Mouse (Mus musculus): ENCODE results near the gene Usp33. TPM values are rescaled to one million over a fixed set of nuclear protein-coding genes. Genes with fewer than 3 reads are reported as not detected.
"Not testable (repeated sequence)": the region's sequence is repeated elsewhere in the genome, so short reads cannot be mapped to it uniquely, and the experiment has no call there.

Usp33 gene
- polyA plus RNA-seq, 1 experiment from 2014 or later: 33.0 TPM

DNA sequence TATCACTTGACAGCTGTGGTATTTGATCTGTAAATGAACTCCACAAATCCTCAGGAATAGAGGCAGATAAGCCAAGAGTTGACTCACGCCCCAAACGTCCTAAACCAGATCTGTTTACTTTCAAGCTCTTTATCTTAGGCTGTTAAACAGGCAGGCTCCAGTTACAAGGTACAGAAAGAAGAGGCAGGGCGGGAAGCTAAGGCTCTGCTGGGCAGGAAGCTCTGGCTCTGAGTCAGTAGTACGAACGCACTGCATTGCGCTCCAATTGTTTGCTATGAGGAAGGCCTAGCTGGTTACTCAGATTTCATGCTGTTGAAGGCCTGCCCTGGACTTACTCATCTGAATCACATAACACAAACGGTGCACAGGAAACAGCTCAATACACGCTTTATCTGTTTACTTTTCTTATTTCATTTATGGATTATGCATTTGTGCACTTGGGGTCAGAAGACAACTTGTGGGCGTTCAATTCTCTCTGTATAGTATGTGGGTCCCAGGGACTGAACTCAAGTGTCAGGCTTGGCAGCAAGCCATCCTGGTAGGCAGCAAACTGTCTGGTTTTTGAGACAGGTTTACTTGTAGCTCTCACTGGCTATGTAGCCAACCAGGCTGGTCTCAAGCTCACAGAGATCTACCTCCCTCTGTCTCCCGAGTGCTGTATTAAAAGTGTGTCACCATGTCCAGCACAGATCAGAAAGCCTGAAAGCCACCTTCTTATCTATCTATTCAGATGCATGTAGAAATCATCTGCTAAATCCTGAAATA lies 37.6 kb upstream of the Usp33 start:
- 4% methylated on average over 10 of the region's 10 CpGs for WGBS
- Histone ChIP-seq H3K27ac (replicated peaks in 1 of 2; ENCODE audit: control insufficient read depth in 1 of 2, insufficient read depth in 1 of 2, low read depth in 2 of 2, low read length in 2 of 2) (peak overlapping the region; percentile 97 to 99), H3K4me2 (ENCODE audit: low read length) (peak overlapping the region; percentile 11), H3K9ac (ENCODE audit: low read length) (peak overlapping the region; percentile 70), H3K36me3 (ENCODE audit: control insufficient read depth, insufficient read depth, low read length) (peaks cover 15% of the 10 kb centered on the region), H3K4me1 (ENCODE audit: control insufficient read depth in 2 of 2, insufficient read depth in 2 of 2, low read length in 2 of 2) (peaks cover 44 to 73% of the 10 kb centered on the region in 2 experiments), H3K27me3 (ENCODE audit: control insufficient read depth, insufficient read depth, low read length) (no peaks in the 10 kb centered on the region), H3K4me3 (ENCODE audit: control insufficient read depth in 1 of 2, insufficient read depth in 1 of 2, low read depth in 1 of 2, low read length in 2 of 2) (no peak overlapping the region), H3K9me3 (ENCODE audit: control insufficient read depth, low read length) (no peaks in the 10 kb centered on the region)
- ATAC-seq (ENCODE audit: insufficient number of reproducible peaks, insufficient read depth, low FRiP score, low read depth): peak; percentile 72

DNA sequence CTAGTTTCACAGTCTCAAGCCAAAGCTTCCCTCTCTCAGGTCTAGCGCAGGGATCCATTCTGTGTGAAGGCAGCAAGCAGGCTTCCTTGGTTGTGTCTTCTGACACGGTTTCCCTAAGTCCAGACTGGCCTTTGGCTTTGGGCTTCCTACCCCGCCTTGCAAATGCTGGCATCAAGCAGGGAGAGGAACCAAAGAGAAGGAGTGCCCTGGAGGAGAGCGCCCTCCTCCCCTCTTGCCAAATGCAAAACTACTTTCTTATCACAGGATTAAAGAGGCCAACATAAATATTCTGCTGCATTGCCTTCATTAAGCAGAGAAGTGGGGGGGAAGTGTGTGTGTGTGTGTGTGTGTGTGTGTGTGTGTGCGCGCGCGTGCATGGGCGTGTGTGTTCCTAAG lies 37.0 kb upstream of the Usp33 start:
- peak overlapping the region; percentile 11 for H3K4me2 ChIP-seq (ENCODE audit: low read length)

DNA sequence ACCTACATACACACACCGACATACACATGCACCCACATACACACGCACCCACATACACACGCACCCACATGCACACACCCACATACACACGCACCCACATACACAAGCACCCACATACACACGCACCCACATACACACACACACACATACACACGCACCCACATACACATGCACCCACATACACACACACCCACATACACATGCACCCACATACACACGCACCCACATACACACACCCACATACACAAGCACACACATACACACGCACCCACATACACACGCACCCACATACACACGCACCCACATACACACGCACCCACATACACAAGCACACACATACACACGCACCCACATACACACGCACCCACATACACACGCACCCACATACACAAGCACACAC lies 31.6 kb upstream of the Usp33 start:
- H3K27me3 ChIP-seq (ENCODE audit: control insufficient read depth, insufficient read depth, low read length); ATAC-seq (ENCODE audit: insufficient number of reproducible peaks, insufficient read depth, low FRiP score, low read depth); H3K9me3 ChIP-seq (ENCODE audit: control insufficient read depth, low read length); H3K4me3 ChIP-seq (ENCODE audit: control insufficient read depth in 1 of 2, insufficient read depth in 1 of 2, low read depth in 1 of 2, low read length in 2 of 2); H3K4me2 ChIP-seq (ENCODE audit: low read length); H3K27ac ChIP-seq (replicated peaks in 1 of 2; ENCODE audit: control insufficient read depth in 1 of 2, insufficient read depth in 1 of 2, low read depth in 2 of 2, low read length in 2 of 2); H3K9ac ChIP-seq (ENCODE audit: low read length): not testable (repeated sequence)
- H3K36me3 ChIP-seq (ENCODE audit: control insufficient read depth, insufficient read depth, low read length): peaks cover 18% of the 10 kb centered on the region
- H3K4me1 ChIP-seq (ENCODE audit: control insufficient read depth in 2 of 2, insufficient read depth in 2 of 2, low read length in 2 of 2): peaks cover 15 to 26% of the 10 kb centered on the region in 2 experiments
- 81% methylated on average over 14 of the region's 14 CpGs for WGBS

More for the DNA sequence above, 37.0 kb upstream of the Usp33 start:
- peak; percentile 37; the same call in 1 of the 2 replicates for ATAC-seq (ENCODE audit: insufficient number of reproducible peaks, insufficient read depth, low FRiP score, low read depth)
- no peaks in the 10 kb centered on the region for H3K9me3 ChIP-seq (ENCODE audit: control insufficient read depth, low read length)
- no peak overlapping the region for H3K4me3 ChIP-seq (ENCODE audit: control insufficient read depth in 1 of 2, insufficient read depth in 1 of 2, low read depth in 1 of 2, low read length in 2 of 2)
- H3K4me1 ChIP-seq (ENCODE audit: control insufficient read depth in 2 of 2, insufficient read depth in 2 of 2, low read length in 2 of 2): peaks cover 44 to 72% of the 10 kb centered on the region in 2 experiments
- WGBS: 61% methylated on average over 9 of the region's 9 CpGs
- peak overlapping the region; percentile 97 to 99 for H3K27ac ChIP-seq (replicated peaks in 1 of 2; ENCODE audit: control insufficient read depth in 1 of 2, insufficient read depth in 1 of 2, low read depth in 2 of 2, low read length in 2 of 2)
- peak overlapping the region; percentile 70 for H3K9ac ChIP-seq (ENCODE audit: low read length)
- H3K36me3 ChIP-seq (ENCODE audit: control insufficient read depth, insufficient read depth, low read length): peaks cover 15% of the 10 kb centered on the region
- H3K27me3 ChIP-seq (ENCODE audit: control insufficient read depth, insufficient read depth, low read length): no peaks in the 10 kb centered on the region

DNA sequence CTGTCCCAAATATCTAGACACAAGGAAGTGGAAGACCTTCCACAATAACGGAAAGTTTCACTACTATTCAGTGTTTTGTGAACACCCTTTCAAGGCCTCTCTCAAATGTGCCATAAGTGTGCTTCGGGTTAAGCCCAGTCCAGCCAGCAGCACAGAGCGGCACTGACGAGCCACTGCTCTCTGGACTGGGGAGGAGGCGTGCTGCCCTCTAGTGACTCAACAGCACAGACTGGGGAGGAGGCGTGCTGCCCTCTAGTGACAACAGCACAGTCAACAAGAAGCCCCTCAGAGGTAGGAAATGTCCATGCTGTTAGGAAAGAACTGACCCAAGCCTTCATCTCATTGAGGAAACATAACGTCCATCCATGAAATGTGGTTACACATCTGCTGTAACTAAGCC lies 30.7 kb upstream of the Usp33 start:
- Histone ChIP-seq H3K36me3 (ENCODE audit: control insufficient read depth, insufficient read depth, low read length) (peaks cover 24% of the 10 kb centered on the region), H3K9me3 (ENCODE audit: control insufficient read depth, low read length) (no peaks in the 10 kb centered on the region), H3K4me1 (ENCODE audit: control insufficient read depth in 2 of 2, insufficient read depth in 2 of 2, low read length in 2 of 2) (peaks cover 8 to 20% of the 10 kb centered on the region in 2 experiments; a peak in 3 of 4 replicates), H3K9ac (ENCODE audit: low read length) (0 out of 2 replicates have a peak overlapping the region, but pooled peaks have one; percentile 17), H3K27me3 (ENCODE audit: control insufficient read depth, insufficient read depth, low read length) (no peaks in the 10 kb centered on the region), H3K4me3 (ENCODE audit: control insufficient read depth in 1 of 2, insufficient read depth in 1 of 2, low read depth in 1 of 2, low read length in 2 of 2) (no peak overlapping the region), H3K27ac (replicated peaks in 1 of 2; ENCODE audit: control insufficient read depth in 1 of 2, insufficient read depth in 1 of 2, low read depth in 2 of 2, low read length in 2 of 2) (peak overlapping the region in 1 of 2 experiments; percentile 46; a peak in 1 of 4 replicates), H3K4me2 (ENCODE audit: low read length) (no peak overlapping the region)
- ATAC-seq (ENCODE audit: insufficient number of reproducible peaks, insufficient read depth, low FRiP score, low read depth): peak; percentile 90
- 7% methylated on average over 7 of the region's 7 CpGs for WGBS

DNA sequence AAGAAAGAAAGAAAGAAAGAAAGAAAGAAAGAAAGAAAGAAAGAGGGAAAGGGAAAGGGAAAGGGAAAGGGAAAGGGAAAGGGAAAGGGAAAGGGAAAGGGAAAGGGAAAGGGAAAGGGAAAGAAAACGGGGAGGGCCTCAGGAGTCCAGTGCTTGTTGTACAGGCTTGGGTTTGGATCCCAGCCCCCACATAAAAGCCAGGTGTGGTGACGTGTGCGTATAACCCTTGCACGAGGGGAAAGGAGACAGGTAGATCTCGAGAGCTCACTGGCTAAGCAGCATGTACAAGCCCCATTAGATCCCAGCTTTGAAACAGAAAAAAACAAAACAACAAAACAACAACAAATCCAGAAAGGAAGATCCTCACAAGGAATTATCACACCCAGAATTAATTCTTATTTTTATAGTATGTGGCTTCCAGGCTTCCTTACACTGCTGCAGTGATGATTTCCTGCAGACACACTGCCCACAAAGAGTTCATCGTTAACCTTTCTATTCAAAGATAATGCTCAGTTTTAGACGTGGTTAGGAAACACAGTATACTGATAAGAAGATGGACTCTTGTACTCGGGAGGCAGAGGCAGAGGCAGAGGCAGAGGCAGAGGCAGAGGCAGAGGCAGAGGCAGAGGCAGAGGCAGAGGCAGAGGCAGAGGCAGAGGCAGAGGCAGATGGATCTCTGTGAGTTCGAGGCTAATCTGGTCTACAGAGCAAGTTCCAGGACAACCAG lies 29.7 kb upstream of the Usp33 start:
- WGBS: 61% methylated on average over 9 of the region's 9 CpGs
- not testable (repeated sequence) for H3K27ac ChIP-seq (replicated peaks in 1 of 2; ENCODE audit: control insufficient read depth in 1 of 2, insufficient read depth in 1 of 2, low read depth in 2 of 2, low read length in 2 of 2); H3K9ac ChIP-seq (ENCODE audit: low read length); H3K4me2 ChIP-seq (ENCODE audit: low read length); ATAC-seq (ENCODE audit: insufficient number of reproducible peaks, insufficient read depth, low FRiP score, low read depth); H3K4me3 ChIP-seq (ENCODE audit: control insufficient read depth in 1 of 2, insufficient read depth in 1 of 2, low read depth in 1 of 2, low read length in 2 of 2); H3K9me3 ChIP-seq (ENCODE audit: control insufficient read depth, low read length); H3K27me3 ChIP-seq (ENCODE audit: control insufficient read depth, insufficient read depth, low read length)
- H3K36me3 ChIP-seq (ENCODE audit: control insufficient read depth, insufficient read depth, low read length): peaks cover 29% of the 10 kb centered on the region
- peaks cover 6 to 16% of the 10 kb centered on the region in 2 experiments; a peak in 3 of 4 replicates for H3K4me1 ChIP-seq (ENCODE audit: control insufficient read depth in 2 of 2, insufficient read depth in 2 of 2, low read length in 2 of 2)

DNA sequence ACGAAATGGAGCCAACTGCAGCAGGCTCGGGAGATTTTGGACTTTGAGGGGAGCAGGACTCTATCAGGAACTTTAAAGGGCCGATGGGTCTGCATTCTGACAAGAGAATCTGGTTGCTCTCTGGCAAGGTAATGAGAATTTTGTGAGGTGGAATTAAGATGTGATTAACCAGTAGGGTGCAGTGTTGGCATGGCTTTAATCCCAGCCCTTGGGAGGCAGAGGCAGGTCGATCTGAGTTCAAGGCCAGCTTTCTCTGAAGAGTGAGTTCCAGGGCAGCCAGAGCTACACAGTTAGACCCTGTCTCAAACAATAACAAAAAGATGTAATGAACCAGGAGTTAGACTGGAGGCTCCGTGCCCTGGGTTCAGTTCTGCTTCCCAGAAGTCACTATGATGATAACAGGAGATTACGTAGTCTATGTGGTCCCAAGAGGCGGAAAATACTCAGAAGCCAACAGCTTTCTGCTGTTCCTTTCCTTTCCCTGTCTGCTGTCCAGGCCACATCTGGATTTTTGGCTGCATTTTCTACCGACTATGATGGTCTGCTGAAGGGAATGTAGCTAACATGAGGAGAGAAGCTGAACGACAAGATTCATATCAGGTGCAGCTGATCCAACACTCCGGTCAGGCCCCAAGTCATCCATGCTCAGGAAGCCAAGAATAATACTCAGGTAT lies 25.2 kb upstream of the Usp33 start:
- no peak for ATAC-seq (ENCODE audit: insufficient number of reproducible peaks, insufficient read depth, low FRiP score, low read depth)
- H3K4me1 ChIP-seq (ENCODE audit: control insufficient read depth in 2 of 2, insufficient read depth in 2 of 2, low read length in 2 of 2): no peaks in the 10 kb centered on the region
- no peak overlapping the region for H3K9ac ChIP-seq (ENCODE audit: low read length)
- no peak overlapping the region for H3K4me2 ChIP-seq (ENCODE audit: low read length)
- no peaks in the 10 kb centered on the region for H3K27me3 ChIP-seq (ENCODE audit: control insufficient read depth, insufficient read depth, low read length)
- 79% methylated on average over 10 of the region's 10 CpGs for WGBS
- peaks cover 23% of the 10 kb centered on the region for H3K36me3 ChIP-seq (ENCODE audit: control insufficient read depth, insufficient read depth, low read length)
- no peaks in the 10 kb centered on the region for H3K9me3 ChIP-seq (ENCODE audit: control insufficient read depth, low read length)
- H3K27ac ChIP-seq (replicated peaks in 1 of 2; ENCODE audit: control insufficient read depth in 1 of 2, insufficient read depth in 1 of 2, low read depth in 2 of 2, low read length in 2 of 2): no peak overlapping the region
- no peak overlapping the region for H3K4me3 ChIP-seq (ENCODE audit: control insufficient read depth in 1 of 2, insufficient read depth in 1 of 2, low read depth in 1 of 2, low read length in 2 of 2)

DNA sequence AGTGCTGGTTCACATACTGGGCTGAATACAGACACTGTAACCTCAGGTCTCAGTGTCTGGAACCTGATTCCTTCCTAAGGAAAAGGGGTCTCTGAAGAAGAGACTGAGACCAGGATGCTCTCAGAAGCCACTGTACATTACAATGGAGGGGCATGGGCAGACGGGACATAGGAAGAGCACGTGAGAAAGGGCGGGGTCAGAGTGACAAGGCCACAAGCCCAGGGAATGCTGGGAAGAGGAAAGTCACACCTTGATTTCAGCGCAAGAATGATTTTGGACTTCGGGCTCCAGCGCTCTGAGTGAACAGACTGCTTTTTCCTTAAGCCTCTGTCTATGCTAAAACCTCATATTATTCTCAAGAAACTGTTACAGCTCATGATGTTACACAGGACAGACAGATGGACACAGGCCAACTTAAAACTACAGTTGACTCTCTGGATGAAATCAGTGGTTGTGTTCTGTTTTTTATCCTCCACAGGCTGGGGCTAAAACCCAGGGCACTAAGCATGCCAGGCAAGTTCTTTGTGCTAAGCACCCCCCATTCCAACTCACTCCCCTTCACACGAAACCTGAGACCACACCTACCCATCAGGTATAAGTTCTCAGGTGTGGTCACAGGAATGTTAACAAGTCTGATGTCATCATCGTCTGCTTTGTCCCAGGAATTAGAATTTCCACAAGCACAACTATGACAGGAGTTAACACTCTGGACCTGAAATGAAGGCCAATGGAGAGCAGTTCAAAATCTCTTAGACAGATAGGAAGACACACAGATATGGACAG lies 24.3 kb upstream of the Usp33 start:
- no peak for ATAC-seq (ENCODE audit: insufficient number of reproducible peaks, insufficient read depth, low FRiP score, low read depth)
- Histone ChIP-seq H3K4me1 (ENCODE audit: control insufficient read depth in 2 of 2, insufficient read depth in 2 of 2, low read length in 2 of 2) (no peaks in the 10 kb centered on the region), H3K9me3 (ENCODE audit: control insufficient read depth, low read length) (no peaks in the 10 kb centered on the region), H3K9ac (ENCODE audit: low read length) (no peak overlapping the region), H3K27me3 (ENCODE audit: control insufficient read depth, insufficient read depth, low read length) (no peaks in the 10 kb centered on the region), H3K36me3 (ENCODE audit: control insufficient read depth, insufficient read depth, low read length) (peaks cover 23% of the 10 kb centered on the region), H3K4me3 (ENCODE audit: control insufficient read depth in 1 of 2, insufficient read depth in 1 of 2, low read depth in 1 of 2, low read length in 2 of 2) (no peak overlapping the region), H3K27ac (replicated peaks in 1 of 2; ENCODE audit: control insufficient read depth in 1 of 2, insufficient read depth in 1 of 2, low read depth in 2 of 2, low read length in 2 of 2) (no peak overlapping the region), H3K4me2 (ENCODE audit: low read length) (no peak overlapping the region)
- WGBS: 88% methylated on average over 8 of the region's 8 CpGs

Data from heart, embryonic 14.5 days (tissue).